7 mouse cellular contexts compared by ENCODE assay signal in the genomic region with DNA sequence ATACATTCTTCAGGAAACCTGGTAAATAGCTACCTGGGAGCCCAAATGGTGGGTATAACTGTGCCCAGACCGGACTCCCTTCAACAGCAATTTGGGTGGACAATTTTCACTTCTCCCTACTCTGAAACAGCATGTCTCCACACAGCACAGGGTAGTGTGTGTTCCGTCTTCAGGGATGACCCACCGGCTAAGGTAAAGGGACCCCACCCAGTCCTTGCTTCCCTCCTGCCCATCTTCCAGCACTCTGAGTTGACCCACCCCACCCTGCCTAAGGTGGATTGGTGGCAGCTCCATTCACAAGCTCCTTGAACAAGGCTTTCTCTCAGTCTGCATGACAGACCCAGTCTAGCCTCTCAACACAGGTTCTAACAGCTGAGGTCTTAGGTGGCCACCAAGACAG. TPM values are rescaled to one million over a fixed set of nuclear protein-coding genes. Genes with fewer than 3 reads are reported as not detected.
A peak's percentile ranks its signal among the peaks of the same experiment; 100 is the strongest.
DNase-seq lines count a peak whose midpoint lies in the region; ATAC-seq lines count a peak whose summit lies in the region.

No protein-coding gene starts in this region.

- H3K27me3 ChIP-seq in kidney, embryonic 16.5 days (ENCODE audit: insufficient read depth, low read length), result no peaks in the 10 kb centered on the region
- no peaks in the 10 kb centered on the region for H3K27me3 ChIP-seq in intestine, embryonic 16.5 days (replicated peaks; ENCODE audit: control insufficient read depth, insufficient read depth, low read length)
- H3K27me3 ChIP-seq in neural tube, embryonic 12.5 days (replicated peaks), result no peaks in the 10 kb centered on the region

- peak overlapping the region; percentile 91 for H3K27ac ChIP-seq in kidney, embryonic 16.5 days (ENCODE audit: low read length)
- H3K27ac ChIP-seq in intestine, embryonic 16.5 days (ENCODE audit: low read length), result peak overlapping the region; percentile 84
- peak overlapping the region; percentile 33; the same call in 1 of the 2 replicates for H3K27ac ChIP-seq in neural tube, embryonic 12.5 days

- 81% methylated on average over 3 of the region's 3 CpGs for WGBS in kidney, embryonic 16.5 days
- 74% methylated on average over 3 of the region's 3 CpGs for WGBS in intestine, embryonic 16.5 days
- 87% methylated on average over 3 of the region's 3 CpGs for WGBS in neural tube, embryonic 12.5 days

- H3K36me3 ChIP-seq in kidney, embryonic 16.5 days (ENCODE audit: insufficient read depth, low read length), result peaks cover 66% of the 10 kb centered on the region
- H3K36me3 ChIP-seq in intestine, embryonic 16.5 days (ENCODE audit: control insufficient read depth, insufficient read depth, low read length), result peaks cover 17% of the 10 kb centered on the region; the same call in 1 of the 2 replicates
- peaks cover 73% of the 10 kb centered on the region for H3K36me3 ChIP-seq in neural tube, embryonic 12.5 days

- no peaks in the 10 kb centered on the region for H3K9me3 ChIP-seq in kidney, embryonic 16.5 days (ENCODE audit: low read length)
- no peaks in the 10 kb centered on the region for H3K9me3 ChIP-seq in intestine, embryonic 16.5 days (ENCODE audit: control insufficient read depth, low read length)
- no peaks in the 10 kb centered on the region for H3K9me3 ChIP-seq in neural tube, embryonic 12.5 days

- no peak for DNase-seq in kidney, postnatal 25 days
- no peak for DNase-seq in frontal cortex, postnatal 25 days (ENCODE audit: low spot score in 2 of 2)
- DNase-seq in frontal cortex, adult 2 months (ENCODE audit: extremely low spot score in 1 of 2, low spot score in 1 of 2), result no peak

- H3K4me1 ChIP-seq in kidney, embryonic 16.5 days (ENCODE audit: insufficient read depth, low read length), result peaks cover 71% of the 10 kb centered on the region
- peaks cover 62% of the 10 kb centered on the region for H3K4me1 ChIP-seq in intestine, embryonic 16.5 days (ENCODE audit: control insufficient read depth, insufficient read depth, low read length)
- H3K4me1 ChIP-seq in neural tube, embryonic 12.5 days, result peaks cover 89% of the 10 kb centered on the region

- H3K9ac ChIP-seq in kidney, embryonic 16.5 days (replicated peaks; ENCODE audit: low read length), result peak overlapping the region; percentile 13
- peak overlapping the region; percentile 12 for H3K9ac ChIP-seq in intestine, embryonic 16.5 days (ENCODE audit: low read depth, low read length)
- 0 out of 2 replicates have a peak overlapping the region, but pooled peaks have one; percentile 1 for H3K9ac ChIP-seq in neural tube, embryonic 12.5 days

- no peak overlapping the region; the same call in 1 of the 2 replicates for H3K4me2 ChIP-seq in kidney, embryonic 16.5 days (replicated peaks; ENCODE audit: low read depth, low read length)
- H3K4me2 ChIP-seq in intestine, embryonic 16.5 days (ENCODE audit: low read depth, low read length), result peak overlapping the region; percentile 32
- 0 out of 2 replicates have a peak overlapping the region, but pooled peaks have one; percentile 3 for H3K4me2 ChIP-seq in neural tube, embryonic 12.5 days (replicated peaks)

- no peak overlapping the region for H3K4me3 ChIP-seq in kidney, embryonic 16.5 days (ENCODE audit: low read length)
- no peak overlapping the region for H3K4me3 ChIP-seq in intestine, embryonic 16.5 days (ENCODE audit: low read length)
- H3K4me3 ChIP-seq in neural tube, embryonic 12.5 days, result no peak overlapping the region

- ATAC-seq in kidney, embryonic 16.5 days (ENCODE audit: low FRiP score, low TSS enrichment), result no peak
- peak; percentile 2; the same call in 1 of the 2 replicates for ATAC-seq in granulocyte monocyte progenitor cell, adult 5-6 weeks (replicated peaks; ENCODE audit: poor library complexity, severe bottlenecking)
- ATAC-seq in intestine, embryonic 16.5 days, result no peak
- ATAC-seq in neural tube, embryonic 12.5 days (ENCODE audit: low FRiP score, low read depth), result no peak

RNA-seq across cellular contexts. Expression of gene Notch1, which starts 33.6 kb away (rescaled TPM):
- polyA plus RNA-seq in kidney, embryonic 16.5 days (2015; fragmentation: Nextera tagmentation; extraction: Ambion mirVana), result 23.7 and 27.0 TPM in 2 replicates
- 19.2 and 22.6 TPM in 2 replicates for total RNA-seq in granulocyte monocyte progenitor cell, adult 5-6 weeks (2014; fragmentation: Nextera tagmentation)
- 8.1 and 8.5 TPM in 2 replicates for total RNA-seq in granulocyte monocyte progenitor cell, adult 5-6 weeks (2017)
- polyA plus RNA-seq in intestine, embryonic 16.5 days (2015; fragmentation: Nextera tagmentation; extraction: Ambion mirVana), result 7.4 and 8.4 TPM in 2 replicates
- 44.7 and 48.2 TPM in 2 replicates for polyA plus RNA-seq in neural tube, embryonic 12.5 days (2016; fragmentation: Nextera tagmentation; extraction: Ambion mirVana)
- polyA plus RNA-seq in frontal cortex, adult 2 months (2012; rRNA removed), result 13.0 and 13.2 TPM in 2 replicates

RNA-seq across cellular contexts. Expression of gene Sec16a, which starts 37.8 kb away (rescaled TPM):
- polyA plus RNA-seq in kidney, embryonic 16.5 days (2015; fragmentation: Nextera tagmentation; extraction: Ambion mirVana), result 27.6 and 28.6 TPM in 2 replicates
- total RNA-seq in granulocyte monocyte progenitor cell, adult 5-6 weeks (2014; fragmentation: Nextera tagmentation), result 42.3 and 47.0 TPM in 2 replicates
- 29.8 and 32.5 TPM in 2 replicates for total RNA-seq in granulocyte monocyte progenitor cell, adult 5-6 weeks (2017)
- polyA plus RNA-seq in intestine, embryonic 16.5 days (2015; fragmentation: Nextera tagmentation; extraction: Ambion mirVana), result 19.1 and 20.4 TPM in 2 replicates
- 26.0 and 26.3 TPM in 2 replicates for polyA plus RNA-seq in neural tube, embryonic 12.5 days (2016; fragmentation: Nextera tagmentation; extraction: Ambion mirVana)
- polyA plus RNA-seq in frontal cortex, adult 2 months (2012; rRNA removed), result 30.8 and 36.1 TPM in 2 replicates

Comparison
In these comparisons a context has a peak if more than half of its experiments do, and no peak if none do; other contexts are left out.
1. H3K27ac ChIP-seq: peak in every context shown above with its lines; median percentile 91 in kidney, embryonic 16.5 days; 84 in intestine, embryonic 16.5 days; 33 in neural tube, embryonic 12.5 days.